Mouse (Mus musculus): Measurements from ENCODE around the gene Narfl.

DNA sequence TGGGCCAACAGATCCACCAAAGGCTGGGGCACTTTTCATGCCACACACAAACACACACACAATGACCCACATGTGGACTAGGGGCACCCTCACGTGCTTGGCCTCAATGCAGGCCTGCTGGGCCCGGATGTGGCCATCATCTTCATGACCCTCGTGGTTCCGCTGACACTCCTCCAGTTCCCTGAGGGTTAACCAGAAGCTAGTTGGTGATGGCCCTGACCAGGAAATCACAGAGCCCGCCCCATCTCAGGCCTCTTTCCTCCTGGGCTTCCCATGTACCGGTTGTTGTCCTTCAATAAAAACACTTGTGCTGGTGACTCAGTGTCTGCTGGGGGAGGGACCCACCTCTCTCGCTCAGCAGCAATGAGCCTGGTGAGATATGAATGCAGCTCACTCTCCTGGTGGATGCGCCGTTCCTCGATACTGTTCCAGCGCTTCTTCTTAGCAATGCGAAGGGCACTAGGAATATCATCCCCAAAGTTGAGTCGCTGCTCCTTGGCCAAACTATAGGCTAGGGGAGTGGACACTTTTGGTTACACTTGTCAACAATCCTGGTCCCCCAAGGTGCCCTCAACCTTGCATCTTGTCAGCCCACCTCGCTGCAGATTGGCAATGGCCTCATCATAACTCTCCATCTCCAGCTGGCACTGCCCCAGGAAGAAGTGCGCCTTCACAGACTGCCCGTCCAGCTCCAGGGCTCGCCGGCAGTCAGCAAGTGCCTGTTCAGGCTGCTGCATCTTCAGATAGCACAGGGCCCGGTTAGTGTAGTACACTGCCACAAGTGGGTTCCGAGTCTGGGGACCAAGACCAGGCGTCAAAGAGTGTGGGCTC is 58.1 kb downstream of the Narfl start:
- TF ChIP-seq CTCF (IDR thresholded peaks at IDR 0.05) (no peak), EP300 (IDR thresholded peaks at IDR 0.05) (no peak)
